Mouse (Mus musculus): Measurements from ENCODE around the gene Frrs1l.

Gene Frrs1l

GRCm38 (mm10) chr4:56990215-56990584 lies at the start of gene Frrs1l:
TSS of gene Frrs1l (minus strand) at chr4:56990391.
- no peak for DNase-seq (ENCODE audit: low spot score)

DNA sequence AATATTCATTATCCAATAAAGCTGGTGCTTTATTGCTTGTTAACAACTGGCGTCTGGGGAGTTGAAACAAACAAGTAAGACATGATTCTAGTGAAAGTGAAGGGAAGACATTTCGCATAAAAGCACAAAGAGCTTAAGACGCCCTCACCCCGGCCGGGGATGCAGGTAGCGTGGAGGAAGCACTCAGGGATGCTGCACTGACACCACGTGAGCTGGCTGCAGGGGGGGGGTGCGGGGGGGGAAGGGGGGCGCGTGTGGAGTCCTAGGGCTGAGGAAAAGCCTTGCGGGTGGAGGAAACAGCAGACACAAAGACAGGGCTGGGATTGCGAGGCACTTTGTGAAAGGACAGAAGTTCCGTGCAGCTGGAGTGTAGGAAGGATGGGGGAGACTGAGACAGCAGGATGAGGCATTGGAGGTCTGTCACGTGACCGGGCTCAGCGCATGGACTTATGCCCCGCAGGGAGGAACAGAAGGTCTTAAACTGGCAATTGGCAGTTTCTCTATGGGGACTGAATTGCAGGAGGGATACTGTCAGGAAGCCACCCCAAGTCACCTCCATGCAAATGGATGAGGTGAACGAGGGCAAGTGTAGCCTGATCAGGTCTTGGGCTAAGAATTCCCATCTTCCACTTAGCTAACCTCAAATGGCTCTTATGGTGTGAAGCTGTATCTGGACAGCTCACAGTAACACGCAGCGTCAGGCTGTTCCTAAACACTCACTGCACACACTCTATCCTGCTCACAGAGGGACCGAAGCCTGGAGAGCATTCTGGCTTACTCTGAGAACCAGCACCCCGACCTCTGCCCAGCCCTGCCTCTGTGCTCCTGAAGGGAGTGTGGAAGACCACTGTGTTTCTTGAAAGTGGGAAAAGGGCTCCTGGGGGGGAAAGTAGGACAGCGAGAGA lies 49.2 kb upstream of the Frrs1l start:
- DNase-seq (ENCODE audit: low spot score): no peak

GRCm38 (mm10) chr4:57037554-57037953 lies 47.4 kb upstream of the Frrs1l start:
- DNase-seq (ENCODE audit: low spot score): no peak

DNA sequence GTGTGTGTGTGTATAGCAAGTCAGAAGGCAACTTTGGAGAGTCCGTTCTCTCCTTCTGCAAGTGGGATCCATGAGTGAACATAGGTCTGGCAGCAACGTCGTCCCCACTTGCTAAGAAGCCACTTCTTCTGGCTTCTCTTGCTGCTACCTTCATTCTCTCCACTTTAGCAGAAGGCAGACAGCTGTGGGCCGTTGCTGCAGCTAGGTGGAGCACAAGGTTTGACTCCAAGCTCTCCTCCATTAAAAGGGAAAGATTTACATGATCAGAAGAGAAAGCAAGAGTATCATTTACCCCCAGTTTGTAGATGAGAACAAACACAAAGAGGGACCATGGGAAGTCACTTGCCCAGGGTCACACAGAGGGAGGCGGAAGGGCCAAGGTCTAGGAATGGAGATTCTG lies 44.0 kb upstream of the Frrs1l start:
- no peak for DNase-seq (ENCODE audit: low spot score)

GRCm38 (mm10) chr4:57031440-57031839 lies 41.2 kb upstream of the Frrs1l start:
- DNase-seq (ENCODE audit: low spot score): no peak

- DNase-seq (ENCODE audit: low spot score): no peak
Measured at GRCm38 (mm10) chr4:57027954-57028353, 37.8 kb upstream of the Frrs1l start.

- DNase-seq (ENCODE audit: low spot score): no peak
Measured at GRCm38 (mm10) chr4:57023527-57023926, 33.3 kb upstream of the Frrs1l start.

GRCm38 (mm10) chr4:57021288-57021687 lies 31.1 kb upstream of the Frrs1l start:
- DNase-seq (ENCODE audit: low spot score): no peak

GRCm38 (mm10) chr4:57017229-57017628 lies 27.0 kb upstream of the Frrs1l start:
- DNase-seq (ENCODE audit: low spot score): peak; percentile 40

- no peak for DNase-seq (ENCODE audit: low spot score)
Measured at GRCm38 (mm10) chr4:57016366-57017171, 26.4 kb upstream of the Frrs1l start.

DNA sequence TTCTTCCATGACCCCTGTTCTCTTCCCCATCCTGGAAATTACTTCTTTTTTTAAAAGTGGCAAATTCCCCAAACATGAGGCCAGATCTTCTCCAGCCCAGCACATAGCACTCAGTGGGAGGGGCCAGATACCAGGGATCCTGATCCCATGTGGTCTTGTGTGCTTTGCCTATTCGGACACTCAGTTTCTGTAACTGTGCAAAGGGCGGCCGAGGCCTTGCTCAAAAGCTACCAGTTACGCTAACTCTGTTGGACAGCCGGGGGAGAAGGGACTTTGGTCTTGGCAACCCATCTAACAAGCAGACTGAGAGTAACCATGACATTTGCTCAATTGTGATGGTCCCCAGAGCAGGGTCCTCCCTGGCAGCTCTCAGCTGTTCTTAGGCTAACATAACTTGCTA lies 24.8 kb upstream of the Frrs1l start:
- no peak for DNase-seq (ENCODE audit: low spot score)

DNA sequence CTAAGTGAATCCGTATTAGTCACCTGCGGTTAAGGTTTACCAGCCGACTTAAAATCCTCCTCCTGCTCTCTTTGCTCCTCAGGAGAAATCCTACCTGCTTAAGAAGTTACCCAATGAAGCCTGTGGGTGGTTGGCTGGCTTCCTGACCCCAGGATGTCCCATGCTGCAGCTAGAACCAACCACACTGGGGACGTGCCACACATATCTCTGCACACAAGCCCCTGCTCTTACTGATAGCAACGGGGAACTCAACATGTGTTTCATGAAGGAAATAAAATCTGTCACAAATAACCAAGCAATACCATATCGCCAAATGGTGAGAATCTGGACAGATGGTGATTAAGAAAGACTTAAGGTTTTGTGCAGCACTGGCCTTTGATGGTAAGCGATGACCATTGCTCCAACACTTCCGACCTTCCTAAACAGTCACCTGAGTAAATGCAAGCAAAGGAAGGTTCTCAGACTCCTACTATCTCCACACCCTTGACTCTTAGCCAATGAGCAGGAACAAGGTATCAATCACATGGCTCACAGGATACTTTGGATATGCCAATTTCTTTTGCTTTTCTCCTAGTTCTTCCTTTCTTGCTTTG lies 21.4 kb upstream of the Frrs1l start:
- DNase-seq (ENCODE audit: low spot score): no peak

- no peak for DNase-seq (ENCODE audit: low spot score)
Measured at GRCm38 (mm10) chr4:57010919-57011318, 20.7 kb upstream of the Frrs1l start.

DNA sequence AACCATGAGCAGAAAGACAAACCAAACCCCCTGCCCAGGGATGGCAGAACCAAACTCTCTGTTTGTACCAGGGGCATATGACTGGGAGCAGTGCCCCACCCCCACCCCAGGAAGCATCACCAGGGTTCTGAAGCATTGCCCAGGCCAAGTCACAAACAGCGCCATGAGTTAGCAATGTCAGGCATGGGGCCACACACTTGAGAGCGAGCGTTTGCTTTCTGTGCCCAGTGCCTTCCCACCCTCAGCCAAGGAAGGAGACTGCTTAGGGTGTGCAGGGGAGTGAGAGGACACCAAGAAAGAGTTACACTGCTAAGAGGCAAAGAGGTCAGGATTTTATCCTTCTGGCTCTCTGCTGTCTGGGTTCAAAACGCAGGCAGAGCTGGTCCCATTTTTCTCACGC lies 20.2 kb upstream of the Frrs1l start:
- no peak for DNase-seq (ENCODE audit: low spot score)

DNA sequence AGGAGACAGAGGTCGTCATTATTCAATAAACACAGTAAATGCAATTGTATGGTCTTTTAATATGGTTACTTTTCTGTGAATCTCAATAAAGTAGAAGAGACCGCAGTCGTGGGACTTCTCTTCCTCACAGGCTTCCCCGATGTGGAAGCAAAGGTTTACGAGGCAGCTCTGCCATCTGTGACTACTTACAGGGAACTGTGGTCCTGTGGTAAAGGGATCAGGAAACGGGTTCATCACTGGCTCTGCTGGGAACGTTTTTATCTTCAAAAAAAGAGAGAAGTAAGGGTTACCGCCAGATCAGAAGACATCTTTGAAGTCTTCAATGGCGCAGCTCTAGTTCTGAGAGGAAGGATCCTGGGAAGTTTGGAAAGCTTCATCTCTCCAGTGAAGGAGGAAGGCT lies 17.5 kb upstream of the Frrs1l start:
- DNase-seq (ENCODE audit: low spot score): no peak

GRCm38 (mm10) chr4:57005011-57005410 lies 14.8 kb upstream of the Frrs1l start:
- DNase-seq (ENCODE audit: low spot score): no peak

DNA sequence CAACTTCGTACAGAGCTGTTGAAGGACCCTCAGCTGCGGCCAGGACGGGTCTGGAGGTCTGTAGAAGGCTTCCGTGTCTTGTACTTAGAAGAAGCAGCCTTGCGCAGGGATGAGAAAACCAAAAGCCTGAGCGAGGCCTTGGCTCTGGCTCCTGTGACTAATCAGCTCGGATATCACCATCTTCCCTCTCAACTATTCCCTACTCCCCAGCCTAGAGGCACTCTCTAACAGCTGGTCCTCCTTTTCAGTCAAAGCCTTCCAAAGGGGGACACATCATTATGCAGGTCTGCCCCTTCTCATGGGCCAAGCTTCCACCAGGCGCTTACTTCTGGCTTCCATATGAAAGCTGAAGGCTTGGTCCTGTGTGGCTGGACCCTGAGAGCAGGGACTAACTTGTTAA lies 13.7 kb upstream of the Frrs1l start:
- no peak for DNase-seq (ENCODE audit: low spot score)

- DNase-seq (ENCODE audit: low spot score): no peak
Measured at GRCm38 (mm10) chr4:57002751-57003150, 12.6 kb upstream of the Frrs1l start.

GRCm38 (mm10) chr4:57001437-57001836 lies 11.2 kb upstream of the Frrs1l start:
- no peak for DNase-seq (ENCODE audit: low spot score)

- DNase-seq (ENCODE audit: low spot score): no peak
Measured at GRCm38 (mm10) chr4:56993331-56993730, 3.1 kb upstream of the Frrs1l start.

- no peak for DNase-seq (ENCODE audit: low spot score)
Measured at GRCm38 (mm10) chr4:56991951-56992350, 1.8 kb upstream of the Frrs1l start.

DNA sequence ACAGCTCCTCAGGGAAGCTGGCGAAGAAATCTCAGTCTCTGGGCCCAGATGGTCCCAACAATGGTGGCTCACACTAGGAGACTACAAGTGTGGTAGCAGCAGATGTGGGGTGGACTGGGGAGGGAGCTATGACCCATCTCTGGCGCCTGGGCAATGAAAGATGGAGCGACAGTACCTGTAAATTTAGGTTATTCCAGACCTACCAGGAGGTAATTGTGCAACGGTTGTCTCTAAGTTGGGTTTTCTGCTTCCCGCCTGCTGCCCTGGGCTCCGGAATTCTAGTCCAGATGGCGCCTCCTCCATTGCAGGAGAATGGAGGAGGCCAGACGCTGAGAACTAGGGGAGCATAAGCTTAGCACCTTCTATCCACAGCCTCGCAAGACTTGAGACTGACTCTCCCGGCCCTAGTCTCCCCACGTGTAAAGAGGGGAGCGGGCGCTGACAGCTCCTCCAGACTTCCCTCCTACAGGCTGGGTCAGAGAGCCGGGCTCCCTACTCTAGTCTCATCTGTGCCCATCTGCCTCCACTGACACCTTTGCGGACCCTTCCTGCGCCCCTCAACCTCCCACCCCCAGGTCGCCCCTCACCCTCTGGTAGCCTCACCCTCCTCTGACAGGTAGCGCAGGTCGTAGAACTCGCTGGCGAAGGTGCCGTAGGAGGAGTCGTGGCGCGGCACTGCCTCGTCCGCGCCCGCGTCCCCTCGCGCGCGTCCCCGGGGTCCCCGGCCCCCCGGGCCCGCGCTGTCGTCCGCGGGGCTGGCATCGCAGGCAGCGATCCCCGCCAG lies 568 bp downstream of the Frrs1l start:
- no peak for DNase-seq (ENCODE audit: low spot score)
